Mouse (Mus musculus) MEL (cell line): ENCODE measurements at regions not wholly inside any gene's neighbourhood (a gene's known extent, or its start where the extent isn't known, plus 50 kb on each side); places are given as distances from the start of the nearest gene placed in this dataset.

Source experiments
- DNase-seq: peaks from one replicate; pipeline ENCODE4 v3.0.0; 2011; ENCODE audit warnings: low read depth, low spot score
- H3K27ac ChIP-seq: 2 replicates; pipeline ENCODE4 v1.5.1; 2012; ENCODE audit warnings: low read depth, mild to moderate bottlenecking, control low read depth, low read length, moderate library complexity; ENCODE audit not compliant: control insufficient read depth
- H3K27me3 ChIP-seq, 2 experiments: fragments of 150-350 bp in 1 of 2; sonication (generic) in 1 of 2; 2 replicates each; pipeline ENCODE4 v1.6.1; 2012; ENCODE audit warnings: low read length in 2 of 2, mild to moderate bottlenecking in 2 of 2, improper control_type of control experiment in 1 of 2, moderate library complexity in 1 of 2; ENCODE audit not compliant: insufficient read depth in 2 of 2, control insufficient read depth in 1 of 2
- H3K36me3 ChIP-seq, 2 experiments: 2 replicates each; pipeline ENCODE4 v1.6.1; 2012 to 2014; ENCODE audit warnings: low read length in 2 of 2, improper control_type of control experiment in 1 of 2, inconsistent platforms in 1 of 2, mild to moderate bottlenecking in 1 of 2; ENCODE audit not compliant: insufficient read depth in 2 of 2, control insufficient read depth in 1 of 2
- H3K4me1 ChIP-seq, 2 experiments: fragments of 150-350 bp in 1 of 2; sonication (generic) in 1 of 2; 2 replicates each; pipeline ENCODE4 v1.6.1; 2012; ENCODE audit warnings: low read length in 2 of 2, improper control_type of control experiment in 1 of 2, mild to moderate bottlenecking in 1 of 2; ENCODE audit not compliant: insufficient read depth in 2 of 2, control insufficient read depth in 1 of 2
- H3K4me3 ChIP-seq, 2 experiments: fragments of 150-350 bp in 1 of 2; sonication (generic) in 1 of 2; 2 replicates each; pipeline ENCODE4 v1.5.1; 2012; ENCODE audit warnings: low read depth in 2 of 2, low read length in 2 of 2, mild to moderate bottlenecking in 2 of 2, moderate library complexity in 2 of 2, control low read depth in 1 of 2, improper control_type of control experiment in 1 of 2; ENCODE audit not compliant: control insufficient read depth in 1 of 2, insufficient read depth in 1 of 2
- H3K79me2 ChIP-seq: 2 replicates; pipeline ENCODE4 v1.6.1; 2012; ENCODE audit warnings: mild to moderate bottlenecking, low read length, moderate library complexity; ENCODE audit not compliant: control insufficient read depth, poor library complexity, insufficient read depth
- H3K9ac ChIP-seq: 2 replicates; pipeline ENCODE4 v1.6.1; 2012; ENCODE audit warnings: low read depth, mild to moderate bottlenecking, control low read depth, low read length, moderate library complexity; ENCODE audit not compliant: control insufficient read depth, poor library complexity, severe bottlenecking
- H3K9me3 ChIP-seq: fragments of 150-350 bp; sonication (generic); replicated peaks from 2 replicates; pipeline ENCODE4 v1.6.1; 2012; ENCODE audit warnings: mild to moderate bottlenecking, low read length, improper control_type of control experiment, moderate library complexity; ENCODE audit not compliant: insufficient read depth
- BHLHE40 ChIP-seq: IDR thresholded peaks from 2 replicates; pipeline ENCODE4 v1.6.1; 2012; ENCODE audit warnings: low read depth, mild to moderate bottlenecking, inconsistent platforms, low read length, improper control_type of control experiment, borderline replicate concordance
- CHD1 ChIP-seq: IDR thresholded peaks from 2 replicates; pipeline ENCODE4 v1.6.1; 2012; ENCODE audit warnings: low read depth, mild to moderate bottlenecking, inconsistent platforms, low read length, improper control_type of control experiment
- E2F4 ChIP-seq: IDR thresholded peaks from 2 replicates; pipeline ENCODE4 v1.6.1; 2011; ENCODE audit warnings: low read depth, low read length, improper control_type of control experiment, borderline replicate concordance
- ELF1 ChIP-seq: IDR thresholded peaks from 2 replicates; pipeline ENCODE4 v1.6.1; 2014; ENCODE audit warnings: low read depth, mild to moderate bottlenecking, inconsistent platforms, low read length, improper control_type of control experiment, moderate library complexity
- GABPA ChIP-seq: IDR thresholded peaks from 2 replicates; pipeline ENCODE4 v1.6.1; 2012; ENCODE audit warnings: low read depth, mild to moderate bottlenecking, inconsistent platforms, low read length, improper control_type of control experiment, moderate library complexity
- GATA1 ChIP-seq: IDR thresholded peaks from 2 replicates; pipeline ENCODE4 v1.6.1; 2011; ENCODE audit warnings: low read depth, low read length, improper control_type of control experiment
- HCFC1 ChIP-seq: IDR thresholded peaks from 2 replicates; pipeline ENCODE4 v1.6.1; 2012; ENCODE audit warnings: low read depth, mild to moderate bottlenecking, inconsistent platforms, low read length, improper control_type of control experiment, moderate library complexity
- JUND ChIP-seq: IDR thresholded peaks from 2 replicates; pipeline ENCODE4 v1.6.1; 2011; ENCODE audit warnings: low read depth, mild to moderate bottlenecking, improper control_type of control experiment, low read length
- MAFK ChIP-seq: IDR thresholded peaks from 2 replicates; pipeline ENCODE4 v1.6.1; 2011; ENCODE audit warnings: low read depth, mild to moderate bottlenecking, low read length, improper control_type of control experiment, borderline replicate concordance
- MAZ ChIP-seq: IDR thresholded peaks from 2 replicates; pipeline ENCODE4 v1.6.1; 2012; ENCODE audit warnings: low read depth, mild to moderate bottlenecking, inconsistent platforms, low read length, improper control_type of control experiment
- MEF2A ChIP-seq: IDR thresholded peaks from 2 replicates; pipeline ENCODE4 v1.6.1; 2014; ENCODE audit warnings: low read depth, mild to moderate bottlenecking, inconsistent platforms, low read length, improper control_type of control experiment; ENCODE audit not compliant: poor library complexity, insufficient replicate concordance, severe bottlenecking; ENCODE audit errors: extremely low read depth
- MXI1 ChIP-seq: IDR thresholded peaks from 2 replicates; pipeline ENCODE4 v1.6.1; 2011; ENCODE audit warnings: mild to moderate bottlenecking, low read depth, low read length, improper control_type of control experiment
- NELFE ChIP-seq: IDR thresholded peaks from 2 replicates; pipeline ENCODE4 v1.6.1; 2011; ENCODE audit warnings: low read depth, low read length, improper control_type of control experiment
- POLR2A ChIP-seq, 2 experiments: IDR thresholded peaks; 2 replicates each; pipeline ENCODE4 v1.6.1; 2011 to 2012; ENCODE audit warnings: low read length in 2 of 2, mild to moderate bottlenecking in 2 of 2, control low read depth in 1 of 2, improper control_type of control experiment in 1 of 2, low read depth in 1 of 2, moderate library complexity in 1 of 2; ENCODE audit not compliant: control insufficient read depth in 1 of 2, insufficient read depth in 1 of 2, poor library complexity in 1 of 2
- POLR2AphosphoS2 ChIP-seq: IDR thresholded peaks from 2 replicates; pipeline ENCODE4 v1.6.1; 2011; ENCODE audit warnings: low read length, improper control_type of control experiment
- RCOR1 ChIP-seq: IDR thresholded peaks from 2 replicates; pipeline ENCODE4 v1.6.1; 2012; ENCODE audit warnings: low read depth, mild to moderate bottlenecking, inconsistent platforms, low read length, improper control_type of control experiment
- TAL1 ChIP-seq: IDR thresholded peaks from 2 replicates; pipeline ENCODE4 v1.6.1; 2012; ENCODE audit warnings: mild to moderate bottlenecking, inconsistent platforms, low read length, moderate library complexity, mixed read lengths
- TBP ChIP-seq: IDR thresholded peaks from 2 replicates; pipeline ENCODE4 v1.8.0; 2011; ENCODE audit warnings: low read depth, low read length, improper control_type of control experiment
- TCF12 ChIP-seq: IDR thresholded peaks from 2 replicates; pipeline ENCODE4 v1.6.1; 2014; ENCODE audit warnings: low read depth, mild to moderate bottlenecking, inconsistent platforms, low read length, improper control_type of control experiment, moderate library complexity
- UBTF ChIP-seq: IDR thresholded peaks from 2 replicates; pipeline ENCODE4 v1.6.1; 2012; ENCODE audit warnings: low read depth, mild to moderate bottlenecking, inconsistent platforms, low read length, improper control_type of control experiment, moderate library complexity, borderline replicate concordance; ENCODE audit not compliant: insufficient read depth
- ZKSCAN1 ChIP-seq: IDR thresholded peaks from 2 replicates; pipeline ENCODE4 v1.6.1; 2012; ENCODE audit warnings: low read depth, mild to moderate bottlenecking, inconsistent platforms, low read length, improper control_type of control experiment, moderate library complexity
- ZMIZ1 ChIP-seq: IDR thresholded peaks from 2 replicates; pipeline ENCODE4 v1.6.1; 2012; ENCODE audit warnings: low read depth, mild to moderate bottlenecking, inconsistent platforms, low read length, improper control_type of control experiment, moderate library complexity

GRCm38 (mm10) chr1:77220322-77220590 lies 294.6 kb downstream of the Epha4 start:
- no peak overlapping the region for H3K27ac ChIP-seq
- H3K9ac ChIP-seq: no peak overlapping the region
- TF ChIP-seq NELFE: no peak
- TF ChIP-seq TCF12: no peak
- no peak for TF ChIP-seq RCOR1
- no peak for TF ChIP-seq ZKSCAN1
- no peak for TF ChIP-seq GATA1
- TF ChIP-seq MAZ: no peak
- no peak for TF ChIP-seq POLR2AphosphoS2
- TF ChIP-seq E2F4: no peak
- TF ChIP-seq GABPA: no peak
- no peak for TF ChIP-seq BHLHE40
- no peak for TF ChIP-seq ZMIZ1
- TF ChIP-seq MEF2A: no peak
- TF ChIP-seq HCFC1: no peak
- TF ChIP-seq ELF1: no peak
- TF ChIP-seq TBP: no peak
- H3K4me3 ChIP-seq: no peak overlapping the region
- H3K4me1 ChIP-seq: no peaks in the 10 kb centered on the region
- DNase-seq: no peak
- no peaks in the 10 kb centered on the region for H3K27me3 ChIP-seq
- H3K36me3 ChIP-seq: no peaks in the 10 kb centered on the region
- no peaks in the 10 kb centered on the region for H3K79me2 ChIP-seq
- no peaks in the 10 kb centered on the region for H3K9me3 ChIP-seq

DNA sequence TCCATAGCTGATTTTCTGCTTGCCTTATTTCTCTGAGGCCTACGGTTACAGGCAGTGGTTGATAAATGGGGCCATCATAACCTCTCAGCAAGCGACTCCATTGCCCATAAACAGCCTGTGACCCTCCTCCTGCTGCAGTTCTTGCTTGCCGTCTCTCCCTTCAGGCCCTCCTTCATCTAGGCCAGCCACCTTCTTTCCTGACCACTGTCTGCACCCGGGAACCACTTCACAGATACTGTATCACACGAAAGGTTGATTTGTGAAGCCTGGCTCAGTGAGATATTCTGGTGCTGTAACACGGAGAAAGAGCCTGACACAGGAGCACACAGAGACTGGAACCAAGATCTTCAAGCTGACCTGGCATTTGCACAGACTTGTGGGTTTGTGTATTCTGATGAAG lies 294.1 kb downstream of the Epha4 start:
- no peaks in the 10 kb centered on the region for H3K4me1 ChIP-seq
- no peak overlapping the region for H3K27ac ChIP-seq
- TF ChIP-seq ZKSCAN1: no peak
- no peak for TF ChIP-seq CHD1
- TF ChIP-seq TAL1: no peak
- TF ChIP-seq, all 39 proteins: peak for 0
- H3K27me3 ChIP-seq: no peaks in the 10 kb centered on the region
- no peaks in the 10 kb centered on the region for H3K9me3 ChIP-seq
- DNase-seq: no peak
- H3K9ac ChIP-seq: no peak overlapping the region
- no peaks in the 10 kb centered on the region for H3K79me2 ChIP-seq
- H3K4me3 ChIP-seq: no peak overlapping the region
- H3K36me3 ChIP-seq: no peaks in the 10 kb centered on the region

GRCm38 (mm10) chr1:77221900-77222299 lies 293.0 kb downstream of the Epha4 start:
- no peaks in the 10 kb centered on the region for H3K27me3 ChIP-seq
- H3K27ac ChIP-seq: no peak overlapping the region
- no peaks in the 10 kb centered on the region for H3K4me1 ChIP-seq
- no peak overlapping the region for H3K4me3 ChIP-seq
- DNase-seq: no peak
- no peak overlapping the region for H3K9ac ChIP-seq
- no peaks in the 10 kb centered on the region for H3K9me3 ChIP-seq
- H3K79me2 ChIP-seq: no peaks in the 10 kb centered on the region
- no peak for TF ChIP-seq UBTF
- no peak for TF ChIP-seq MXI1
- no peak for TF ChIP-seq JUND
- TF ChIP-seq POLR2A (IDR thresholded peaks at IDR 0.05; ENCODE audit: control insufficient read depth in 1 of 2, insufficient read depth in 1 of 2, low read depth in 1 of 2, low read length in 2 of 2, poor library complexity in 1 of 2): no peak
- TF ChIP-seq HCFC1: no peak
- no peak for TF ChIP-seq MAFK
- H3K36me3 ChIP-seq: no peaks in the 10 kb centered on the region
